Mouse (Mus musculus) embryo, embryonic 9.5 days (tissue): ENCODE data around the gene Sema4b.

ENCODE experiments used
- DNase-seq: peaks from one replicate; pipeline ENCODE4 v3.0.0-alpha.2; 2017; ENCODE audit errors: extremely low spot score

The Sema4b gene

DNA sequence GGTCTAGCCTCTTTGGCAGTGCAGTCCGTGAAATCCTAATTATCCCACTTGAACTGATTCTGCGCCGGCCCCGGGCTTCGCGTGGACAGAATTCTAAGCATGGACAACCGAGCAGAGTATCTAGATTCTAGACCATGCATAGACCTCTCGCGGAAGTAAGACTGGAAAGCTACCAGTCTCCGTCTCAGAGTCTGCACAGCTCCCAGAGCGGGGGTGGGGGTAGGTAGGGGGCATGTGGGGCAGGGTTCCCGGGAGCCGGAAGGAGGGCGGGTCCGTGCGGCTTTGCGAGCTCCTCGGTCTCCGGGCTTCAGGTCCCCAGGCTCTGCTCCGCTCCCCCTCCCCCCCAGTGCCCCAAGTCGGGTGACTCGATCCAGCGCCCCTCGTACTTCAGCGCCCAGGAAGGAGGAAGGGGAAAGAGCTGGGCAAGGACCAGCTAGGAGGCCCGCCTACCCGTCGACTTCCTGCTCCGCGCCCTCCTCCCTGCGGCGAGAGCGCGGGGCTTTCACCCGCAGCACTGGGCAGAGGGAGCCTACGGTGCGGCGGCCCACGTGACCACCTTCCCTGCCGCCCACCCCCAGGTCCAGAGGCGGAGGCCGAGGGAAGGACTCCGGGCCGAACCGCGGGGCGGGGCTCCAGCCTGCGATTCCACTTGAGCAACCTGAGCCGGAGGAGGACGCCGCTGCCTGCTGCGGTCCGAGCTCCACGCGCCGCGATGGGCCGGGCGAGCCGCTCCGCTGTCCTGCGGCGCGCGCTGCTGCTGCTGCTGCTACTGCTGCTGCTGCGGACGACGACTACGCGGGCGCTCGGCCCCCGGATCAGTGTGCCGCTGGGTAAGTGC is 11.5 kb downstream of the Sema4b start:
- peak; percentile 91 for DNase-seq

- DNase-seq = no peak
These were observed 12.2 kb downstream of the Sema4b start for GRCm38 (mm10) chr7:80198863-80199262.

DNA sequence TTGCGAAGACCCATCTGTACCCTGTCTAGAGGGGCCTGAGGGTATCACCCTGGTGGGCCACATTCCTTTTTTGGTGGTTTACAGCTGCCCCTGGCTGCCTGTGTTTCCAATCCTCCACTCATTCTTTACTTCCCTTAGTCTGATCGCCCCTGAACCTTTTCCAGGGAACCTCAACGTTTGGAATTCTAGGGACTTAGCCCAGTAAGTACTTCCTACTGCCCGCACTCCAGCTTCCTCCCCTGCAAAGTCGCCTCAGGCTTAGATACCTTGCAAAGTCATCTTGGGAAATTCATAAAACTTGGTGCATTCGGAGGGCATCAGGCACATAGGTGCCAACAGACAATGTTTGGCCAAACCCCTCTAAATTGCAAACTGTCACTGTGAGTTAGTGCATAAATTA is 12.6 kb downstream of the Sema4b start:
- no peak for DNase-seq

- DNase-seq = no peak
These were observed 13.4 kb downstream of the Sema4b start for GRCm38 (mm10) chr7:80199851-80200587.

GRCm38 (mm10) chr7:80200588-80200945 is 13.9 kb downstream of the Sema4b start:
- DNase-seq = no peak

- no peak for DNase-seq
These were observed 14.4 kb downstream of the Sema4b start for GRCm38 (mm10) chr7:80200963-80201539.

DNA sequence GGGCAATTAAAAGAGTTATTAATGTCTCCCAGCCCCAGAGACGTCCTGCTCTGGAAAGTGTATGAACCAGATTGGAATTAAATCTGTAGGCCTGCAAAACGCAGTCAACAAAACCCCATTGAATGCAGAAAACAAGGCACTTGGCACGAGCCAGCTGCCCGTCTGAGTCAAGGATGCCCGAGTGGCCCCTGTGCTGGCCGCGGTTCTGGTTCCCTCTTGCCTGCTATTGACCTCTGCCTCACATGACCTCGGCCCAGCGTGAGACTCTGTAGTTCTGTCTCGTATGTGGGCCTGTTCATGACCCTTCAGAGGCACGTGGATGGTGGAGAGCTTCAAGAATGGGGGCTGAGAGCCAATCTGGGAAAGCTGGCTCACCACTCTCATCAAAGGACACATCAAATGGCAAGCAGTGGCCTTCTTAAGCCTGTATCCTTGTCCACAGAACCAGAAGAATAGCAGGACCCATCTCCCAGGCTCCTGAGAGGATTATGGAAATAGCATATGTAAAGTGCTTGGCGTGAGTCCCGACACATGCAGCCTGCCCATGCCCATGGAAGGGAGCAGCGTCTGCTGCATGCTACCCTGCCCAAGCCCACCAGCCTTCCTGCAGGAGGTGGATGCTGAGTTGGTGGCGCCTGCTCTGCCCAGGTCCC is 15.4 kb downstream of the Sema4b start:
- no peak for DNase-seq

DNA sequence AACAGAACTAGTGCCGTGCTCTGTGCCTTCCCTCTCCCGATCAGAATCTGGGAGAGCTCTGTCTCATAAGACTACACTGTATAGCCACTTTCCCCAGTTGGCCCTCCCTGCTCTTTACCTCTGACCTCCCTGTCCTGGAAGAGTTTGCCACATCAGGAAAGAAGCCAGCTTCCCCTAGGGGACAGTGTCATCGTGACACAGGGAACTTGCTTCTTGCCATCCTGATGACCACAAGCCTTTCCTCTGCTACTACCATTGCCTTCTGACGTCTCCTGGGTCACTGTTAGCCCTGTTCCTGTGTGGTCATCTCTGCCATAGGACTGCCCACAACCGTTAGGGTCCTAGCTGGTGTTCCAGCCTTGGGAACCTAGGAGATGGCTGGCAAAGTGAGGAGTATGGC is 16.3 kb downstream of the Sema4b start:
- no peak for DNase-seq

- no peak for DNase-seq
These were observed 17.0 kb downstream of the Sema4b start for GRCm38 (mm10) chr7:80203638-80204096.

GRCm38 (mm10) chr7:80204362-80204761 is 17.7 kb downstream of the Sema4b start:
- no peak for DNase-seq

GRCm38 (mm10) chr7:80204961-80205360 is 18.3 kb downstream of the Sema4b start:
- no peak for DNase-seq

DNA sequence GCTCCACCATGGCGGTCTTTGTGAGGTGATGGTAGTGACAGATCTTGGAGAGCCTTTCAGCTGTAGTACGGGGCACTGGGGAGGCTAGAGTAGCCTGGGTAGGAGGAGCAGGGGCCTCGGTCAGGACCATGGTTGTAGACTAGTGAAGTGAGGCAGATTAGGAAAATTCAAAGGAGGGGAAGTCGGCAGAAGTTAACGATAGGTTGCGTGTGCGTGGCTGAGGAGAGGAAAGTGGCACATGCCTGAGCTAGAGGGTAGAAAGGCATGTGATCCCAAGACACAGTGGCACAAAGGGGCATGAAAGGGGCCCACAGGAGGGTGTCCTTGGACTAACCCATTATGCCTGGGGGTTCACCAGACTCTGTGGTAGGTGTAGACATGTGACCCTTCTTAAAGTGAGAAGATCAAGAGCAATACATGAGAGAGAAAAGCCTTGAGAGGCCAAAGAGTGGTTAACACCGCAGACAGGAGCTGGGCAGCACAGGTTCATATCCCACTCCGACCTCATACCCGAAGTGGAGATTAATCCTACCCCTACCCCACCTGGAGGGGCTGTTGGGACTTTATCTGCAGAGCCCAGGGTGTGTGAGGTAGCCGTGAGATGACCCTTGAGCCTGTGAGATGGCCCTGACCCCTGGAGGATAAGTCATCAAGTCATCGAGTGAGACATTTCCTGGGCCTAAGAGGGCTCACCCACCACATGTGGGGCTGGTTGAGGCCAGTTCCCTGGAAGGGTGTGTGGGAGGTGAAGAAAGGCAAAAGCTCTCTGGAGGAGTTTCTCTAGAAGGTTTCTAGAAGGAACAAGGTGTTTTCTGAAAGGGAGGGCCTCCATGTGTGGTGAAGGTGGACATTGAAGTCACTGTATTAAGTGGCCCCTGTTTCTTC is 19.3 kb downstream of the Sema4b start:
- no peak for DNase-seq

- DNase-seq = no peak
These were observed 20.7 kb downstream of the Sema4b start for GRCm38 (mm10) chr7:80207314-80207731.

GRCm38 (mm10) chr7:80208026-80208642 is 21.5 kb downstream of the Sema4b start:
- no peak for DNase-seq

DNA sequence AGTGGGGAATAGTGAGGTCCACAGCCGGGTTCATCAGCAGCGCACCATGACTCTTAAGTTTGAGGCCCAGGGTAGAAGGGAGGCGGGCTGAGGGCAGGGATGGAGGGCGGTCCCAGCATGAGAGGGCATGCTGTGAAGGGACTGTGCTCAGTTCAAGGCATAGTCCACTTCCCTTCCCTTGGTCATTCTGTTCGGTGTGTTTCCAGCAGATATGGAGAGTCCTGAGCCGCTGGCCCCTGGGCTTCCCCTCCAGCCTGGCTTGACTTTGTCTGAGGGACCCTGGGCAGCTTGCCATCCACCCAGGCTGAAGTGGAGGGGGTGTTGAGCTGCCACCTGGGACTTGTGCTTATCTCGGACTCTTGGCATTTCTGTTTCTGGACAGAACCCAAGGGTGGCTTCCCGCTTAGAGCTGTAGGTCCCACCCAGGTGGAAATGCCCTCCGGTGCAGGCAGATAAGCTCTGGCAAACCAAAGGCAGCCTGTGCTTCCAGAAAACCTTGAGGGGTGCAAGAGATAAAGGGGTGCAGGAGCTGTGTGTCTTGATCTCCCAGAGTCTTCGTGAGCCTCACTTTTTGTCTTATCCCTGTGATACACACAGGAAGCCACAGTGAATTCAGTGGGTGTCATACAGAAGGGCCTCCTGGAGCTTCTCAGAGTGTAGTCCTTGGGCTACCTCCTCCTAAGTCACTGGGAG is 22.2 kb downstream of the Sema4b start:
- no peak for DNase-seq

GRCm38 (mm10) chr7:80209669-80210068 is 23.0 kb downstream of the Sema4b start:
- DNase-seq = no peak

GRCm38 (mm10) chr7:80210982-80211381 is 24.3 kb downstream of the Sema4b start:
- no peak for DNase-seq

DNA sequence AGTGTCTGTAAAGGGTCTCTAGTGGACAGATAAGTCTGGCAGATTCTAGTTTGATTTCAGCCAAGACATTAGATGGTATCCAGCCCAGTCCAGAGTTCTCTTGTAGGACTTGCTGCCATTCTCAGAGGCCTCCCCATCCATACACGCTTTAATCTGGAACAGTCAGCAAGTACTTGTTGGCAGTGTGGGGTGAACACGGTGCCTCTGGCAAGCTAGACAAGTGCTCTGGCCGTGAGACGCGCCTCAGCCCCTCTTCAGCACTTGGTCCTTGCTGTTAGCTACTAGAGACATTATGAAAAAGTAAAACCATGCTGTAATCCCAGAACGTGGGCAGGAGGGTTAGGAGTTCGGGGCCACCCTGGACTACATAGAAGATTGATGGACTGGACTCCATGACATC is 27.0 kb downstream of the Sema4b start:
- no peak for DNase-seq

- DNase-seq = no peak
These were observed 27.8 kb downstream of the Sema4b start for GRCm38 (mm10) chr7:80214459-80214858.

- DNase-seq = peak; percentile 72
These were observed 28.8 kb downstream of the Sema4b start for GRCm38 (mm10) chr7:80215398-80215797.
